In the genomic region with DNA sequence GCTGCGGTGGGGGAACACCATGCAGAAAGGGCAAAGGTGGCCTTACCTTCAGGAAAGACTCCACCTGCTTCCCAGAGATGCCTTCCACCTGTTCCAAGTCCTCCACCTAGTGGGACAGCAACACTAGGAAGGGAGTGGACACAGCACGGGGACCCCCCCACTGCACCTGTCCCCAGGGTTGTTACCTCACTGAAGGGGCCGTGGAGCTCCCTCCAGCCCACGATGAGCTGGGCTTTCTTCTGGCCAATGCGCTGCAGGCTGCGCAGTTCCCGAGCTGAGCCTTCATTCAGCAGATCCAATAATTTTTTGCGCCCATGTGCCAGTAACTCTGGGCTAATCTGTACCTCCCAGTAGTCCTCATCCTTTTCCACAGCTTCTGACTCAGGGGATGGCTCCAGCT, we compare ENCODE assay signal across 8 mouse cellular contexts. TPM values are rescaled to one million over a fixed set of nuclear protein-coding genes. Genes with fewer than 3 reads are reported as not detected.
DNase-seq lines count a peak whose midpoint lies in the region; ATAC-seq and TF ChIP-seq lines count a peak whose summit lies in the region.

No protein-coding gene starts in this region.

- peak overlapping the region; percentile 95 for H3K4me2 ChIP-seq in hindbrain, embryonic 16.5 days (ENCODE audit: low read length)

- H3K27ac ChIP-seq in layer of hippocampus, adult 2 months, result peak overlapping the region; percentile 97
- peak overlapping the region; percentile 100 for H3K27ac ChIP-seq in embryonic facial prominence, embryonic 10.5 days (replicated peaks)
- peak overlapping the region; percentile 100 for H3K27ac ChIP-seq in hindbrain, embryonic 16.5 days (ENCODE audit: low read depth, low read length)

- TF ChIP-seq CTCF in layer of hippocampus, adult 2 months (conservative IDR thresholded peaks at IDR 0.05), result no peak

- H3K4me3 ChIP-seq in layer of hippocampus, adult 2 months, result peak overlapping the region; percentile 83
- H3K4me3 ChIP-seq in embryonic facial prominence, embryonic 10.5 days, result peak overlapping the region; percentile 86
- peak overlapping the region; percentile 91 for H3K4me3 ChIP-seq in hindbrain, embryonic 16.5 days (ENCODE audit: low read length)

- H3K4me1 ChIP-seq in embryonic facial prominence, embryonic 10.5 days, result peaks cover 38% of the 10 kb centered on the region
- H3K4me1 ChIP-seq in hindbrain, embryonic 16.5 days (ENCODE audit: control insufficient read depth, insufficient read depth, low read depth, low read length), result peaks cover 31% of the 10 kb centered on the region

- H3K36me3 ChIP-seq in embryonic facial prominence, embryonic 10.5 days (replicated peaks), result peaks cover 80% of the 10 kb centered on the region
- H3K36me3 ChIP-seq in hindbrain, embryonic 16.5 days (ENCODE audit: control insufficient read depth, insufficient read depth, low read length), result peaks cover 6% of the 10 kb centered on the region; the same call in 1 of the 2 replicates

- no peaks in the 10 kb centered on the region for H3K9me3 ChIP-seq in embryonic facial prominence, embryonic 10.5 days
- no peaks in the 10 kb centered on the region for H3K9me3 ChIP-seq in hindbrain, embryonic 16.5 days (ENCODE audit: control insufficient read depth, low read length)

- ATAC-seq in hindbrain, embryonic 16.5 days, result peak; percentile 5
- peak; percentile 4; the same call in 1 of the 2 replicates for ATAC-seq in monocyte, adult 5-6 weeks (replicated peaks; ENCODE audit: insufficient number of reproducible peaks, low FRiP score, low TSS enrichment, poor library complexity, severe bottlenecking)
- ATAC-seq in megakaryocyte progenitor cell, adult 5-6 weeks (replicated peaks; ENCODE audit: poor library complexity), result no peak

- no peaks in the 10 kb centered on the region for H3K27me3 ChIP-seq in embryonic facial prominence, embryonic 10.5 days (replicated peaks; ENCODE audit: low read depth, poor library complexity, severe bottlenecking)
- H3K27me3 ChIP-seq in hindbrain, embryonic 16.5 days (replicated peaks; ENCODE audit: control insufficient read depth, insufficient read depth, low read length), result no peaks in the 10 kb centered on the region

- WGBS in embryonic facial prominence, embryonic 10.5 days, result 72% methylated on average over 8 of the region's 8 CpGs
- 61% methylated on average over 8 of the region's 8 CpGs for WGBS in hindbrain, embryonic 16.5 days

- DNase-seq in layer of hippocampus, adult 2 months (ENCODE audit: low spot score in 2 of 2), result peak in 1 of 2 experiments; percentile 26
- no peak for DNase-seq in layer of hippocampus, adult 11-12 months (ENCODE audit: low spot score)
- DNase-seq in embryonic facial prominence, embryonic 10.5 days (ENCODE audit: low spot score), result no peak
- DNase-seq in right cerebral cortex, postnatal 4 days, result no peak
- DNase-seq in lung, adult 18-20 months, result no peak

- peak overlapping the region; percentile 63 for H3K9ac ChIP-seq in hindbrain, embryonic 16.5 days (ENCODE audit: low read depth, low read length)

RNA-seq across cellular contexts. Expression of gene Maz, which starts 1.0 kb away (rescaled TPM):
- 100 to 1,000 TPM; 242 to 258 TPM for total RNA-seq in layer of hippocampus, adult 2 months (2021)
- 63.6 and 68.8 TPM in 2 replicates for polyA plus RNA-seq in embryonic facial prominence, embryonic 10.5 days (2016; fragmentation: Nextera tagmentation; extraction: Ambion mirVana)
- polyA plus RNA-seq in hindbrain, embryonic 16.5 days (2015; fragmentation: Nextera tagmentation; extraction: Ambion mirVana), result 53.9 and 55.0 TPM in 2 replicates
- total RNA-seq in monocyte, adult 5-6 weeks (2017), result 16.7 to 36.3 TPM (median 30.1 TPM) in 3 replicates
- 93.4 and 103 TPM in 2 replicates for total RNA-seq in megakaryocyte progenitor cell, adult 5-6 weeks (2015)
- total RNA-seq in megakaryocyte progenitor cell, adult 5-6 weeks (2017), result 64.2 and 64.5 TPM in 2 replicates

RNA-seq across cellular contexts. Expression of gene Prrt2, which starts 6.9 kb away (rescaled TPM):
- 100 to 1,000 TPM; 243 to 275 TPM for total RNA-seq in layer of hippocampus, adult 2 months (2021)
- 2.7 and 3.4 TPM in 2 replicates for polyA plus RNA-seq in embryonic facial prominence, embryonic 10.5 days (2016; fragmentation: Nextera tagmentation; extraction: Ambion mirVana)
- 71.4 and 84.6 TPM in 2 replicates for polyA plus RNA-seq in hindbrain, embryonic 16.5 days (2015; fragmentation: Nextera tagmentation; extraction: Ambion mirVana)
- total RNA-seq in monocyte, adult 5-6 weeks (2017), result not detected in 3 replicates
- total RNA-seq in megakaryocyte progenitor cell, adult 5-6 weeks (2015), result 0.74 and 1.1 TPM in 2 replicates
- total RNA-seq in megakaryocyte progenitor cell, adult 5-6 weeks (2017), result 0.44 TPM in 1 of 2 replicates, not detected in the other

RNA-seq across cellular contexts. Expression of gene Gm42742, which starts 7.0 kb away (rescaled TPM):
- 10 to 100 TPM; 53.6 to 62.4 TPM for total RNA-seq in layer of hippocampus, adult 2 months (2021)
- 37.7 and 92.9 TPM in 2 replicates for polyA plus RNA-seq in embryonic facial prominence, embryonic 10.5 days (2016; fragmentation: Nextera tagmentation; extraction: Ambion mirVana)
- polyA plus RNA-seq in hindbrain, embryonic 16.5 days (2015; fragmentation: Nextera tagmentation; extraction: Ambion mirVana), result 47.5 and 81.5 TPM in 2 replicates
- total RNA-seq in monocyte, adult 5-6 weeks (2017), result 6.4 to 36.5 TPM (median 36.3 TPM) in 3 replicates
- total RNA-seq in megakaryocyte progenitor cell, adult 5-6 weeks (2015), result 0.69 TPM in 1 of 2 replicates, not detected in the other
- total RNA-seq in megakaryocyte progenitor cell, adult 5-6 weeks (2017), result 0.21 and 3.7 TPM in 2 replicates

RNA-seq across cellular contexts. Expression of gene Pagr1a, which starts 10.7 kb away (rescaled TPM):
- 10 to 100 TPM; 17.4 to 43.4 TPM for total RNA-seq in layer of hippocampus, adult 2 months (2021)
- 41.1 and 107 TPM in 2 replicates for polyA plus RNA-seq in embryonic facial prominence, embryonic 10.5 days (2016; fragmentation: Nextera tagmentation; extraction: Ambion mirVana)
- 26.9 and 55.8 TPM in 2 replicates for polyA plus RNA-seq in hindbrain, embryonic 16.5 days (2015; fragmentation: Nextera tagmentation; extraction: Ambion mirVana)
- total RNA-seq in monocyte, adult 5-6 weeks (2017), result 3.8 to 52.6 TPM (median 4.4 TPM) in 3 replicates
- 44.2 and 55.4 TPM in 2 replicates for total RNA-seq in megakaryocyte progenitor cell, adult 5-6 weeks (2015)
- 39.8 and 48.1 TPM in 2 replicates for total RNA-seq in megakaryocyte progenitor cell, adult 5-6 weeks (2017)

RNA-seq across cellular contexts. Expression of gene Pagr1b, which starts 11.6 kb away (rescaled TPM):
- under 1 TPM in 1 of 2 experiments, not detected in 1; 0.90 TPM for total RNA-seq in layer of hippocampus, adult 2 months (2021)
- polyA plus RNA-seq in embryonic facial prominence, embryonic 10.5 days (2016; fragmentation: Nextera tagmentation; extraction: Ambion mirVana), result 0.78 TPM in 1 of 2 replicates, not detected in the other
- 0.31 TPM in 1 of 2 replicates, not detected in the other for polyA plus RNA-seq in hindbrain, embryonic 16.5 days (2015; fragmentation: Nextera tagmentation; extraction: Ambion mirVana)
- 2.9 to 7.8 TPM (median 5.2 TPM) in 3 replicates for total RNA-seq in monocyte, adult 5-6 weeks (2017)
- not detected in 2 replicates for total RNA-seq in megakaryocyte progenitor cell, adult 5-6 weeks (2015)
- total RNA-seq in megakaryocyte progenitor cell, adult 5-6 weeks (2017), result not detected in 2 replicates

Comparison
In these comparisons a context has a peak if more than half of its experiments do, and no peak if none do; other contexts are left out.
1. RNA of gene Prrt2, which starts 6.9 kb away (total RNA-seq): 243 to 275 TPM in layer of hippocampus, adult 2 months; 0.44 to 1.1 TPM in megakaryocyte progenitor cell, adult 5-6 weeks and not detected in monocyte, adult 5-6 weeks; every median in the first group is over 100 times any median in the second.
2. Peak in every context shown above with its lines, with median percentiles within 50 percentile points of each other: H3K27ac ChIP-seq and H3K4me3 ChIP-seq.